Mouse (Mus musculus) C2C12 (cell line): Measurements from ENCODE around the gene Glt28d2. TPM values are rescaled to one million over a fixed set of nuclear protein-coding genes. Genes with fewer than 3 reads are reported as not detected.

Experiments
- H3K27me3 ChIP-seq: one replicate; pipeline ENCODE4 v1.6.1; 2011; ENCODE audit not compliant: control insufficient read depth, insufficient read depth, insufficient read length
- H3K36me3 ChIP-seq: one replicate; pipeline ENCODE4 v1.6.1; 2011; ENCODE audit not compliant: control insufficient read depth, insufficient read depth
- H3K4me3 ChIP-seq: one replicate; pipeline ENCODE4 v1.5.1; 2011; ENCODE audit warnings: mild to moderate bottlenecking, control low read depth; ENCODE audit not compliant: poor library complexity, insufficient read depth, severe bottlenecking
- H3K79me2 ChIP-seq: one replicate; pipeline ENCODE4 v1.6.1; 2011; ENCODE audit not compliant: control insufficient read depth, insufficient read depth
- H3K79me3 ChIP-seq: one replicate; pipeline ENCODE4 v1.6.1; 2011; ENCODE audit warnings: low read depth, control low read depth
- H3ac ChIP-seq: one replicate; pipeline ENCODE3; 2011; ENCODE audit warnings: low read depth; ENCODE audit not compliant: control insufficient read depth, insufficient read length
- CEBPB ChIP-seq: IDR thresholded peaks from one replicate; pipeline ENCODE4 v1.6.1; 2011; ENCODE audit warnings: low read depth, mild to moderate bottlenecking, control low read depth, moderate library complexity
- CTCF ChIP-seq: IDR thresholded peaks from one replicate; pipeline ENCODE4 v1.5.1; 2011; ENCODE audit not compliant: control insufficient read depth, insufficient read depth, insufficient read length
- FOSL1 ChIP-seq: IDR thresholded peaks from one replicate; pipeline ENCODE4 v1.8.0; 2011; ENCODE audit warnings: mild to moderate bottlenecking, low read length; ENCODE audit not compliant: poor library complexity, insufficient read depth, severe bottlenecking
- MAX ChIP-seq: IDR thresholded peaks from one replicate; pipeline ENCODE4 v1.6.1; 2011; ENCODE audit warnings: mild to moderate bottlenecking, control low read depth
- MYOD1 ChIP-seq: IDR thresholded peaks from one replicate; pipeline ENCODE4 v1.6.1; 2011; ENCODE audit warnings: low read depth; ENCODE audit not compliant: control insufficient read depth, insufficient read length
- MYOG ChIP-seq: IDR thresholded peaks from one replicate; pipeline ENCODE4 v1.6.1; 2011; ENCODE audit not compliant: control insufficient read depth, insufficient read length; ENCODE audit errors: extremely low read depth
- USF1 ChIP-seq: IDR thresholded peaks from one replicate; pipeline ENCODE4 v1.6.1; 2011; ENCODE audit warnings: low read depth, mild to moderate bottlenecking, control low read depth, moderate library complexity
- polyA plus RNA-seq: library from polyadenylated mRNA; unstranded; fragments of >200 nt; fragmentation: generic; extraction: Trizol; gene quantifications from one replicate; pipeline ENCODE4 v1.2.1, GENCODE M21; 2012; ENCODE audit warnings: missing spikeins

Glt28d2 gene
- polyA plus RNA-seq, 1 experiment = 1.4 TPM

- no peak for TF ChIP-seq FOSL1
- TF ChIP-seq MYOD1 = no peak
- TF ChIP-seq MAX = no peak
- TF ChIP-seq CEBPB = no peak
- no peak for TF ChIP-seq MYOG
- TF ChIP-seq USF1 = no peak
- TF ChIP-seq CTCF = no peak
- no peaks in the 10 kb centered on the region for H3K79me2 ChIP-seq
- H3K36me3 ChIP-seq = no peaks in the 10 kb centered on the region
- no peak overlapping the region for H3K4me3 ChIP-seq
- H3K27me3 ChIP-seq = no peaks in the 10 kb centered on the region
- H3ac ChIP-seq = no peak overlapping the region
- no peaks in the 10 kb centered on the region for H3K79me3 ChIP-seq
These were observed 27.5 kb upstream of the Glt28d2 start for GRCm38 (mm10) chr3:85914806-85915205.

GRCm38 (mm10) chr3:85907136-85907535, 19.8 kb upstream of the Glt28d2 start:
- no peak overlapping the region for H3K4me3 ChIP-seq
- H3ac ChIP-seq = no peak overlapping the region
- no peaks in the 10 kb centered on the region for H3K36me3 ChIP-seq
- no peak for TF ChIP-seq CTCF
- TF ChIP-seq FOSL1 = no peak
- TF ChIP-seq CEBPB = no peak
- TF ChIP-seq MYOG = no peak
- TF ChIP-seq USF1 = no peak
- TF ChIP-seq MYOD1 = no peak
- TF ChIP-seq MAX = no peak
- H3K79me2 ChIP-seq = no peaks in the 10 kb centered on the region
- H3K27me3 ChIP-seq = no peaks in the 10 kb centered on the region
- no peaks in the 10 kb centered on the region for H3K79me3 ChIP-seq

GRCm38 (mm10) chr3:85904371-85904770, 17.1 kb upstream of the Glt28d2 start:
- Histone ChIP-seq H3K4me3 (no peak overlapping the region), H3K27me3 (no peaks in the 10 kb centered on the region), H3K79me3 (no peaks in the 10 kb centered on the region), H3K36me3 (no peaks in the 10 kb centered on the region), H3ac (no peak overlapping the region), H3K79me2 (no peaks in the 10 kb centered on the region)
- no peak for TF ChIP-seq CEBPB
- TF ChIP-seq CTCF = no peak
- TF ChIP-seq MYOD1 = no peak
- TF ChIP-seq FOSL1 = no peak
- TF ChIP-seq USF1 = no peak
- TF ChIP-seq MAX = no peak
- no peak for TF ChIP-seq MYOG

- no peak for TF ChIP-seq MYOD1
- TF ChIP-seq CEBPB = no peak
- no peak for TF ChIP-seq MYOG
- no peak for TF ChIP-seq MAX
- TF ChIP-seq USF1 = no peak
- no peak for TF ChIP-seq CTCF
- TF ChIP-seq FOSL1 = no peak
- H3K79me2 ChIP-seq = no peaks in the 10 kb centered on the region
- no peaks in the 10 kb centered on the region for H3K36me3 ChIP-seq
- no peak overlapping the region for H3ac ChIP-seq
- H3K27me3 ChIP-seq = no peaks in the 10 kb centered on the region
- H3K4me3 ChIP-seq = no peak overlapping the region
- H3K79me3 ChIP-seq = no peaks in the 10 kb centered on the region
These were observed 7.7 kb upstream of the Glt28d2 start for GRCm38 (mm10) chr3:85895020-85895419.

- TF ChIP-seq CEBPB = no peak
- no peak for TF ChIP-seq CTCF
- TF ChIP-seq MAX = no peak
- TF ChIP-seq FOSL1 = no peak
- H3K79me3 ChIP-seq = peaks cover under 1% of the 10 kb centered on the region
- H3K79me2 ChIP-seq = peaks cover 5% of the 10 kb centered on the region
- H3K27me3 ChIP-seq = no peaks in the 10 kb centered on the region
- no peak overlapping the region for H3ac ChIP-seq
- no peaks in the 10 kb centered on the region for H3K36me3 ChIP-seq
- H3K4me3 ChIP-seq = no peak overlapping the region
These were observed 4.3 kb upstream of the Glt28d2 start for GRCm38 (mm10) chr3:85891571-85891970.

GRCm38 (mm10) chr3:85888221-85888671, 930 bp upstream of the Glt28d2 start:
- no peaks in the 10 kb centered on the region for H3K27me3 ChIP-seq
- H3K4me3 ChIP-seq = peak overlapping the region; percentile 54
- peaks cover 34% of the 10 kb centered on the region for H3K79me2 ChIP-seq
- no peaks in the 10 kb centered on the region for H3K36me3 ChIP-seq
- H3ac ChIP-seq = peak overlapping the region; percentile 74
- peaks cover 14% of the 10 kb centered on the region for H3K79me3 ChIP-seq
- TF ChIP-seq MAX = peak; percentile 24
- TF ChIP-seq FOSL1 = no peak
